Mouse (Mus musculus) myocyte (in vitro differentiated cells): ENCODE data around the gene Ankrd2.

Experiments
- CEBPB ChIP-seq: IDR thresholded peaks from 2 replicates; pipeline ENCODE4 v1.6.1; 2011; ENCODE audit warnings: mild to moderate bottlenecking, moderate library complexity; ENCODE audit not compliant: poor library complexity, insufficient read depth, severe bottlenecking
- E2F4 ChIP-seq: IDR thresholded peaks from one replicate; pipeline ENCODE4 v1.6.1; 2011; ENCODE audit warnings: mild to moderate bottlenecking, control low read depth, moderate library complexity; ENCODE audit not compliant: insufficient read depth
- MAX ChIP-seq: IDR thresholded peaks from one replicate; pipeline ENCODE4 v1.6.1; 2011; ENCODE audit warnings: low read depth, mild to moderate bottlenecking, control low read depth
- MYOD1 ChIP-seq, 3 experiments: IDR thresholded peaks; one replicate each; pipeline ENCODE4 v1.6.1; 2011; ENCODE audit warnings: control low read depth in 2 of 3, low read depth in 2 of 3, mild to moderate bottlenecking in 2 of 3, moderate library complexity in 1 of 3; ENCODE audit not compliant: insufficient read length in 2 of 3, control insufficient read depth in 1 of 3
- POLR2A ChIP-seq: IDR thresholded peaks from one replicate; pipeline ENCODE4 v1.6.1; 2011; ENCODE audit warnings: low read depth, mild to moderate bottlenecking, control low read depth, moderate library complexity; ENCODE audit not compliant: insufficient read length
- POLR2AphosphoS2 ChIP-seq: IDR thresholded peaks from one replicate; pipeline ENCODE4 v1.6.1; 2011; ENCODE audit warnings: low read depth, control low read depth; ENCODE audit not compliant: insufficient read length
- SRF ChIP-seq: IDR thresholded peaks from one replicate; pipeline ENCODE4 v1.6.1; 2011; ENCODE audit warnings: low read depth; ENCODE audit not compliant: control insufficient read depth, insufficient read length
- TCF12 ChIP-seq: IDR thresholded peaks from one replicate; pipeline ENCODE4 v1.6.1; 2011; ENCODE audit warnings: mild to moderate bottlenecking, control low read depth; ENCODE audit not compliant: poor library complexity, insufficient read depth, severe bottlenecking
- USF1 ChIP-seq: IDR thresholded peaks from one replicate; pipeline ENCODE4 v1.6.1; 2011; ENCODE audit warnings: low read depth, mild to moderate bottlenecking, control low read depth, moderate library complexity

GRCm38 (mm10) chr19:42021681-42022541, 13.9 kb upstream of the Ankrd2 start:
- no peak for TF ChIP-seq TCF12
- TF ChIP-seq POLR2A, result no peak
- no peak for TF ChIP-seq MAX
- no peak for TF ChIP-seq POLR2AphosphoS2
- TF ChIP-seq E2F4, result no peak
- TF ChIP-seq MYOD1 (IDR thresholded peaks at IDR 0.05; ENCODE audit: control insufficient read depth in 1 of 3, insufficient read length in 2 of 3, low read depth in 2 of 3), result no peak
- no peak for TF ChIP-seq SRF
- no peak for TF ChIP-seq USF1
- no peak for TF ChIP-seq CEBPB
